16 mouse cellular contexts compared by ENCODE assay signal in the genomic region with DNA sequence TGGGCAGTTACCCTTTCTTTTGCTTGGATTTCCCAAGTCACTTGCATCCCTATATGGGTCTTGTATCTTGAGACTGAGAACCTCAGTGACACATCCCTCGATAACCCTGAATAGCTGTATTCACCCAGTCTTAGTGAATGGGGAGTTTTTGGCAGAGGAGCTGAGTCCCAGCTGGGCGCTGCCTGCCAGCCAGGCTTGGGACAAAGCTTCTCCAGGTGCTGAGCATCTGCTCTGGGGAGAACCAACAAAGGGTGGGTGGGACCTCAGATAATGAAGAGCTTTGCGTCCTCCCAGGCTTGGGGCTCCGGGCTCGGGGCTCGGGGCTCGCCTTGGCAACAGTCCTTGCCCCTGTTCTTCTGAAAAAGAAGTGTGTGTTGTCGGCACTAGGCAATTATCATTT.
A peak's percentile ranks its signal among the peaks of the same experiment; 100 is the strongest.
DNase-seq lines count a peak whose midpoint lies in the region; ATAC-seq and TF ChIP-seq lines count a peak whose summit lies in the region.
"Had no signal": no experiment of that assay in that cellular context is flagged by ENCODE, and none has a peak within 500 bp of the region (broad histone marks: within the 10 kb centered on the region; RNA-seq: fewer than 3 reads in every experiment).

No protein-coding gene starts in this region.

- no peaks in the 10 kb centered on the region for H3K9me3 ChIP-seq in forebrain, embryonic 12.5 days
- H3K9me3 ChIP-seq in forebrain, embryonic 11.5 days (ENCODE audit: control insufficient read depth, low read length): no peaks in the 10 kb centered on the region
- no peaks in the 10 kb centered on the region for H3K9me3 ChIP-seq in hindbrain, embryonic 16.5 days (ENCODE audit: control insufficient read depth, low read length)
- H3K9me3 ChIP-seq: limb, embryonic 13.5 days had no signal

- H3K36me3 ChIP-seq in forebrain, embryonic 12.5 days (replicated peaks): no peaks in the 10 kb centered on the region
- no peaks in the 10 kb centered on the region for H3K36me3 ChIP-seq in forebrain, embryonic 11.5 days (ENCODE audit: control insufficient read depth, insufficient read depth, low read length)
- no peaks in the 10 kb centered on the region for H3K36me3 ChIP-seq in hindbrain, embryonic 16.5 days (ENCODE audit: control insufficient read depth, insufficient read depth, low read length)
- H3K36me3 ChIP-seq: limb, embryonic 13.5 days had no signal

- H3K27ac ChIP-seq in forebrain, embryonic 12.5 days: peak overlapping the region; percentile 42; the same call in 1 of the 2 replicates
- H3K27ac ChIP-seq in forebrain, embryonic 11.5 days (ENCODE audit: low read depth, low read length): no peak overlapping the region
- H3K27ac ChIP-seq in hindbrain, embryonic 16.5 days (ENCODE audit: low read depth, low read length): no peak overlapping the region
- H3K27ac ChIP-seq: limb, embryonic 13.5 days had no signal

- H3K9ac ChIP-seq in forebrain, embryonic 12.5 days: no peak overlapping the region
- H3K9ac ChIP-seq in forebrain, embryonic 11.5 days (ENCODE audit: low read length): no peak overlapping the region
- no peak overlapping the region for H3K9ac ChIP-seq in hindbrain, embryonic 16.5 days (ENCODE audit: low read depth, low read length)
- H3K9ac ChIP-seq: limb, embryonic 13.5 days had no signal

- peaks cover 11% of the 10 kb centered on the region for H3K4me1 ChIP-seq in forebrain, embryonic 12.5 days
- H3K4me1 ChIP-seq in forebrain, embryonic 11.5 days (replicated peaks; ENCODE audit: control insufficient read depth, insufficient read depth, low read length): no peaks in the 10 kb centered on the region
- H3K4me1 ChIP-seq in hindbrain, embryonic 16.5 days (ENCODE audit: control insufficient read depth, insufficient read depth, low read depth, low read length): no peaks in the 10 kb centered on the region
- H3K4me1 ChIP-seq: limb, embryonic 13.5 days had no signal

- H3K4me3 ChIP-seq in forebrain, embryonic 12.5 days (replicated peaks): no peak overlapping the region
- H3K4me3 ChIP-seq in forebrain, embryonic 11.5 days (ENCODE audit: low read depth, low read length): no peak overlapping the region
- H3K4me3 ChIP-seq in hindbrain, embryonic 16.5 days (ENCODE audit: low read length): no peak overlapping the region
- H3K4me3 ChIP-seq: erythroblast, embryonic 14.5 days; limb, embryonic 13.5 days had no signal

- intact Hi-C loops in left cerebral cortex, postnatal 4 days (cut with DNase I): no loop called here
- intact Hi-C loops in left cerebral cortex, postnatal 36 days (cut with DNase I): no loop called here

- peak; percentile 49; the same call in 1 of the 2 replicates for ATAC-seq in forebrain, embryonic 12.5 days (ENCODE audit: low FRiP score)
- no peak for ATAC-seq in forebrain, embryonic 11.5 days (replicated peaks; ENCODE audit: low FRiP score)
- ATAC-seq in hindbrain, embryonic 16.5 days: peak; percentile 61; the same call in 1 of the 2 replicates
- ATAC-seq: intestine, embryonic 16.5 days had no signal

- no peak for DNase-seq in forebrain, embryonic 11.5 days (ENCODE audit: low spot score)
- DNase-seq in left cerebral cortex, postnatal 4 days: peak; percentile 64
- DNase-seq in left cerebral cortex, postnatal 36 days (ENCODE audit: low spot score in 2 of 2): no peak
- peak; percentile 89 for DNase-seq in brain, embryonic 14.5 days (ENCODE audit: low read depth)
- no peak for DNase-seq in gastrocnemius, adult 18-20 months (ENCODE audit: low spot score)
- DNase-seq in spleen, postnatal 36 days (ENCODE audit: low spot score in 2 of 2): no peak
- DNase-seq: adrenal gland, postnatal 25 days; cerebellum, adult 11 months; kidney, postnatal 4 days; lung, adult 2 months; right cerebral cortex, postnatal 25 days had no signal

- TF ChIP-seq CTCF in brain, embryonic 14.5 days (IDR thresholded peaks at IDR 0.05; ENCODE audit: borderline replicate concordance, extremely low read depth, insufficient read depth, insufficient read length): no peak

- no peak for TF ChIP-seq POLR2A in brain, embryonic 14.5 days (IDR thresholded peaks at IDR 0.05; ENCODE audit: borderline replicate concordance, extremely low read depth, insufficient read depth, insufficient read length, poor library complexity, severe bottlenecking)

- H3K27me3 ChIP-seq in forebrain, embryonic 12.5 days: no peaks in the 10 kb centered on the region
- H3K27me3 ChIP-seq in forebrain, embryonic 11.5 days (ENCODE audit: control insufficient read depth, insufficient read depth, low read length): no peaks in the 10 kb centered on the region
- H3K27me3 ChIP-seq in hindbrain, embryonic 16.5 days (replicated peaks; ENCODE audit: control insufficient read depth, insufficient read depth, low read length): no peaks in the 10 kb centered on the region
- H3K27me3 ChIP-seq: limb, embryonic 13.5 days had no signal

- 8% methylated on average over 8 of the region's 8 CpGs for WGBS in forebrain, embryonic 12.5 days
- 13% methylated on average over 8 of the region's 8 CpGs for WGBS in forebrain, embryonic 11.5 days
- 20% methylated on average over 8 of the region's 8 CpGs for WGBS in hindbrain, embryonic 16.5 days

- H3K4me2 ChIP-seq in forebrain, embryonic 12.5 days: peak overlapping the region; percentile 6; the same call in 1 of the 2 replicates
- H3K4me2 ChIP-seq in forebrain, embryonic 11.5 days (ENCODE audit: low read depth, low read length, severe bottlenecking): no peak overlapping the region
- H3K4me2 ChIP-seq in hindbrain, embryonic 16.5 days (ENCODE audit: low read length): peak overlapping the region; percentile 10; the same call in 1 of the 2 replicates
- H3K4me2 ChIP-seq: limb, embryonic 13.5 days had no signal

Comparison
In these comparisons a context has a peak if more than half of its experiments do, and no peak if none do; other contexts are left out.
1. DNase-seq: peak in left cerebral cortex, postnatal 4 days (single experiment) and brain, embryonic 14.5 days (single experiment); none in forebrain, embryonic 11.5 days (single experiment), left cerebral cortex, postnatal 36 days (0 of 2), gastrocnemius, adult 18-20 months (single experiment) and spleen, postnatal 36 days (0 of 2).